Mouse (Mus musculus) cerebellum, adult 2 months (tissue): ENCODE results near the gene Exoc3l2.

Source experiments
- CTCF ChIP-seq: fragments of 200-500 bp; IDR thresholded peaks from 2 replicates; pipeline ENCODE4 v1.5.1; 2011; ENCODE audit warnings: low read depth, mild to moderate bottlenecking, control low read depth, low read length, moderate library complexity, borderline replicate concordance; ENCODE audit not compliant: insufficient read depth
- POLR2A ChIP-seq: fragments of 200-500 bp; IDR thresholded peaks from 2 replicates; pipeline ENCODE4 v1.6.1; 2011; ENCODE audit warnings: low read length, control low read depth, borderline replicate concordance; ENCODE audit not compliant: insufficient read depth

GRCm38 (mm10) chr7:19423083-19423482 is 40.0 kb upstream of the Exoc3l2 start:
- no peak for TF ChIP-seq CTCF
- no peak for TF ChIP-seq POLR2A
